Mouse (Mus musculus) forebrain, embryonic 14.5 days (tissue): Measurements from ENCODE around the gene Gramd1b. TPM values are rescaled to one million over a fixed set of nuclear protein-coding genes. Genes with fewer than 3 reads are reported as not detected.
A peak's percentile ranks its signal among the peaks of the same experiment; 100 is the strongest.

Experiments
- ATAC-seq: fragments of 200-750 bp; cut with Nextera tagmentation; 2 replicates; pipeline ENCODE4 v1.8.0; 2017; ENCODE audit warnings: mild to moderate bottlenecking, moderate library complexity
- DNase-seq: peaks from one replicate; pipeline ENCODE4 v3.0.0-alpha.2; 2015; ENCODE audit warnings: low spot score
- H3K27ac ChIP-seq: fragments of 300-500 bp; sonication (generic); 2 replicates; pipeline ENCODE4 v1.5.1; 2014; ENCODE audit warnings: low read depth, mild to moderate bottlenecking, control low read depth, low read length, moderate library complexity
- H3K27me3 ChIP-seq: fragments of 300-500 bp; sonication (generic); replicated peaks from 2 replicates; pipeline ENCODE4 v1.6.1; 2014; ENCODE audit warnings: low read length, control low read depth, mixed read lengths; ENCODE audit not compliant: control insufficient read depth, insufficient read depth
- H3K36me3 ChIP-seq: fragments of 300-500 bp; sonication (generic); 2 replicates; pipeline ENCODE4 v1.6.1; 2014; ENCODE audit warnings: low read length, control low read depth; ENCODE audit not compliant: control insufficient read depth, insufficient read depth
- H3K4me1 ChIP-seq: fragments of 300-500 bp; sonication (generic); 2 replicates; pipeline ENCODE4 v1.6.1; 2014; ENCODE audit warnings: antibody characterized with exemption, low read length, control low read depth; ENCODE audit not compliant: control insufficient read depth, insufficient read depth
- H3K4me2 ChIP-seq: fragments of 300-500 bp; sonication (generic); 2 replicates; pipeline ENCODE4 v1.6.1; 2014; ENCODE audit warnings: mild to moderate bottlenecking, control low read depth, low read length
- H3K4me3 ChIP-seq: fragments of 300-500 bp; sonication (generic); 2 replicates; pipeline ENCODE4 v1.5.1; 2014; ENCODE audit warnings: low read depth, low read length, control low read depth
- H3K9ac ChIP-seq: fragments of 300-500 bp; sonication (generic); 2 replicates; pipeline ENCODE4 v1.6.1; 2014; ENCODE audit warnings: mild to moderate bottlenecking, low read length, control low read depth, moderate library complexity
- H3K9me3 ChIP-seq: fragments of 300-500 bp; sonication (generic); replicated peaks from 2 replicates; pipeline ENCODE4 v1.6.1; 2016; ENCODE audit warnings: low read length, control low read depth, mixed read lengths; ENCODE audit not compliant: control insufficient read depth
- WGBS: fragments of 180-500 bp; shearing (Covaris S2); extraction: QIAGEN DNeasy Blood & Tissue Kit; methylation state at CpG from one replicate; pipeline ENCODE4 v1.1.7; 2014; 5-methylcytosine and 5-hydroxymethylcytosine counted together
- polyA plus RNA-seq: library from polyadenylated mRNA; unstranded; fragments of >200 nt; fragmentation: Nextera tagmentation; extraction: Ambion mirVana; gene quantifications from 2 replicates; pipeline ENCODE4 v1.2.1, GENCODE M21; 2014

Gene Gramd1b
- polyA plus RNA-seq, 1 experiment from 2014 or later: 8.6 TPM

GRCm38 (mm10) chr9:40448646-40449243, 82.4 kb downstream of the Gramd1b start:
- 98% methylated on average over 2 of the region's 2 CpGs for WGBS
- H3K9me3 ChIP-seq: no peaks in the 10 kb centered on the region
- H3K4me1 ChIP-seq: no peaks in the 10 kb centered on the region
- no peak overlapping the region for H3K4me2 ChIP-seq
- no peak overlapping the region for H3K9ac ChIP-seq
- no peaks in the 10 kb centered on the region for H3K27me3 ChIP-seq
- DNase-seq (no peak), ATAC-seq (no peak)
- H3K4me3 ChIP-seq: no peak overlapping the region
- H3K36me3 ChIP-seq: no peaks in the 10 kb centered on the region
- H3K27ac ChIP-seq: no peak overlapping the region

GRCm38 (mm10) chr9:40447265-40447664, 83.9 kb downstream of the Gramd1b start:
- Histone ChIP-seq H3K4me2 (no peak overlapping the region), H3K27ac (no peak overlapping the region), H3K27me3 (no peaks in the 10 kb centered on the region), H3K4me3 (no peak overlapping the region), H3K4me1 (no peaks in the 10 kb centered on the region), H3K36me3 (no peaks in the 10 kb centered on the region), H3K9me3 (no peaks in the 10 kb centered on the region), H3K9ac (no peak overlapping the region)
- no peak for DNase-seq
- 81% methylated on average over 4 of the region's 4 CpGs for WGBS
- no peak for ATAC-seq

GRCm38 (mm10) chr9:40444961-40445360, 86.2 kb downstream of the Gramd1b start:
- Histone ChIP-seq H3K27me3 (no peaks in the 10 kb centered on the region), H3K4me1 (no peaks in the 10 kb centered on the region), H3K9ac (no peak overlapping the region), H3K9me3 (no peaks in the 10 kb centered on the region), H3K4me3 (no peak overlapping the region), H3K36me3 (no peaks in the 10 kb centered on the region), H3K4me2 (no peak overlapping the region), H3K27ac (no peak overlapping the region)
- DNase-seq (no peak), ATAC-seq (no peak)
- WGBS: 81% methylated on average over 6 of the region's 6 CpGs

- no peak for ATAC-seq
- no peak overlapping the region for H3K4me3 ChIP-seq
- H3K27ac ChIP-seq: no peak overlapping the region
- H3K9ac ChIP-seq: no peak overlapping the region
- H3K36me3 ChIP-seq: no peaks in the 10 kb centered on the region
- H3K27me3 ChIP-seq: no peaks in the 10 kb centered on the region
- H3K9me3 ChIP-seq: no peaks in the 10 kb centered on the region
- WGBS: 60% methylated on average over 5 of the region's 5 CpGs
- DNase-seq: no peak
- peaks cover 13% of the 10 kb centered on the region; the same call in 1 of the 2 replicates for H3K4me1 ChIP-seq
- H3K4me2 ChIP-seq: no peak overlapping the region
Observed at GRCm38 (mm10) chr9:40442784-40443183, 88.4 kb downstream of the Gramd1b start.

- Histone ChIP-seq H3K9me3 (no peaks in the 10 kb centered on the region), H3K27ac (peak overlapping the region; percentile 78), H3K4me3 (no peak overlapping the region), H3K4me1 (peaks cover 13% of the 10 kb centered on the region; the same call in 1 of the 2 replicates), H3K27me3 (no peaks in the 10 kb centered on the region), H3K4me2 (no peak overlapping the region), H3K9ac (no peak overlapping the region), H3K36me3 (no peaks in the 10 kb centered on the region)
- WGBS: 75% methylated on average over 8 of the region's 8 CpGs
- DNase-seq (peak; percentile 53), ATAC-seq (peak; percentile 54; the same call in 1 of the 2 replicates)
Observed at GRCm38 (mm10) chr9:40439973-40440687, 91.1 kb downstream of the Gramd1b start.

- Histone ChIP-seq H3K9me3 (no peaks in the 10 kb centered on the region), H3K9ac (no peak overlapping the region), H3K4me2 (no peak overlapping the region), H3K36me3 (no peaks in the 10 kb centered on the region), H3K4me3 (no peak overlapping the region), H3K27me3 (no peaks in the 10 kb centered on the region), H3K27ac (peak overlapping the region; percentile 78), H3K4me1 (peaks cover 13% of the 10 kb centered on the region; the same call in 1 of the 2 replicates)
- WGBS: 45% methylated on average over 12 of the region's 12 CpGs
- peak; percentile 78 for ATAC-seq
- DNase-seq: peak; percentile 80
Observed at GRCm38 (mm10) chr9:40438731-40439526, 92.3 kb downstream of the Gramd1b start.

- no peaks in the 10 kb centered on the region for H3K9me3 ChIP-seq
- no peak for DNase-seq
- H3K4me2 ChIP-seq: no peak overlapping the region
- 84% methylated on average over 7 of the region's 7 CpGs for WGBS
- no peaks in the 10 kb centered on the region for H3K27me3 ChIP-seq
- peak overlapping the region; percentile 78; the same call in 1 of the 2 replicates for H3K27ac ChIP-seq
- H3K9ac ChIP-seq: no peak overlapping the region
- H3K36me3 ChIP-seq: no peaks in the 10 kb centered on the region
- ATAC-seq: no peak
- no peak overlapping the region for H3K4me3 ChIP-seq
- peaks cover 13% of the 10 kb centered on the region; the same call in 1 of the 2 replicates for H3K4me1 ChIP-seq
Observed at GRCm38 (mm10) chr9:40437891-40438290, 93.3 kb downstream of the Gramd1b start.

- DNase-seq: peak; percentile 86
Observed at GRCm38 (mm10) chr9:40433286-40433685, 97.9 kb downstream of the Gramd1b start.

More at GRCm38 (mm10) chr9:40433286-40433685, 97.9 kb downstream of the Gramd1b start:
- Histone ChIP-seq H3K9ac (no peak overlapping the region), H3K9me3 (no peaks in the 10 kb centered on the region), H3K27ac (peak overlapping the region; percentile 9; the same call in 1 of the 2 replicates), H3K4me1 (no peaks in the 10 kb centered on the region; the same call in 1 of the 2 replicates), H3K4me3 (no peak overlapping the region), H3K27me3 (no peaks in the 10 kb centered on the region), H3K4me2 (no peak overlapping the region), H3K36me3 (no peaks in the 10 kb centered on the region)
- ATAC-seq: peak; percentile 92
- 63% methylated on average over 5 of the region's 5 CpGs for WGBS
